Mouse (Mus musculus) embryo, embryonic 11 days (tissue): ENCODE data around the gene Wdr48.

Experiments
- DNase-seq: peaks from one replicate; pipeline ENCODE4 v3.0.0-alpha.2; 2015

Wdr48 gene

GRCm38 (mm10) chr9:119925120-119925657, 30.5 kb downstream of the Wdr48 start:
- no peak for DNase-seq

- no peak for DNase-seq
Measured at GRCm38 (mm10) chr9:119925729-119926128, 31.1 kb downstream of the Wdr48 start.

- no peak for DNase-seq
Measured at GRCm38 (mm10) chr9:119926497-119926896, 31.8 kb downstream of the Wdr48 start.

GRCm38 (mm10) chr9:119932358-119932757, 37.7 kb downstream of the Wdr48 start:
- no peak for DNase-seq

GRCm38 (mm10) chr9:119933675-119934074, 39.0 kb downstream of the Wdr48 start:
- DNase-seq = no peak

- peak; percentile 98 for DNase-seq
Measured at GRCm38 (mm10) chr9:119937005-119937773, 42.5 kb downstream of the Wdr48 start, which contains the start of the genes Gorasp1 and Ttc21a. Gorasp1 (minus strand) TSS chr9:119937565. Ttc21a (plus strand) TSS chr9:119937606.

- no peak for DNase-seq
Measured at GRCm38 (mm10) chr9:119938496-119938895, 43.8 kb downstream of the Wdr48 start.

GRCm38 (mm10) chr9:119939646-119940045, 45.0 kb downstream of the Wdr48 start:
- DNase-seq = peak; percentile 20

GRCm38 (mm10) chr9:119941407-119941806, 46.7 kb downstream of the Wdr48 start:
- no peak for DNase-seq

- DNase-seq = no peak
Measured at GRCm38 (mm10) chr9:119941861-119942260, 47.2 kb downstream of the Wdr48 start.

- no peak for DNase-seq
Measured at GRCm38 (mm10) chr9:119943326-119943725, 48.6 kb downstream of the Wdr48 start.

- no peak for DNase-seq
Measured at GRCm38 (mm10) chr9:119945173-119945900, 50.7 kb downstream of the Wdr48 start.

GRCm38 (mm10) chr9:119948804-119949203, 54.1 kb downstream of the Wdr48 start:
- DNase-seq = no peak

GRCm38 (mm10) chr9:119950434-119950833, 55.8 kb downstream of the Wdr48 start:
- peak; percentile 23 for DNase-seq

- DNase-seq = no peak
Measured at GRCm38 (mm10) chr9:119951388-119951787, 56.7 kb downstream of the Wdr48 start.

GRCm38 (mm10) chr9:119958835-119959234, 64.2 kb downstream of the Wdr48 start:
- no peak for DNase-seq

GRCm38 (mm10) chr9:119962216-119962615, 67.5 kb downstream of the Wdr48 start:
- DNase-seq = no peak

- DNase-seq = peak; percentile 88
Measured at GRCm38 (mm10) chr9:119962987-119963667, 68.4 kb downstream of the Wdr48 start.

- no peak for DNase-seq
Measured at GRCm38 (mm10) chr9:119964206-119964605, 69.5 kb downstream of the Wdr48 start.

GRCm38 (mm10) chr9:119965186-119965585, 70.5 kb downstream of the Wdr48 start:
- DNase-seq = no peak

- DNase-seq = no peak
Measured at GRCm38 (mm10) chr9:119966221-119966910, 71.7 kb downstream of the Wdr48 start.

GRCm38 (mm10) chr9:119969811-119970210, 75.1 kb downstream of the Wdr48 start:
- DNase-seq = no peak

GRCm38 (mm10) chr9:119970221-119970620, 75.5 kb downstream of the Wdr48 start:
- DNase-seq = peak; percentile 59
